Mouse (Mus musculus): ENCODE measurements around the gene Retsat. TPM values are rescaled to one million over a fixed set of nuclear protein-coding genes. Genes with fewer than 3 reads are reported as not detected.

Gene Retsat
- polyA plus RNA-seq, 1 experiment: 0.06 TPM

DNA sequence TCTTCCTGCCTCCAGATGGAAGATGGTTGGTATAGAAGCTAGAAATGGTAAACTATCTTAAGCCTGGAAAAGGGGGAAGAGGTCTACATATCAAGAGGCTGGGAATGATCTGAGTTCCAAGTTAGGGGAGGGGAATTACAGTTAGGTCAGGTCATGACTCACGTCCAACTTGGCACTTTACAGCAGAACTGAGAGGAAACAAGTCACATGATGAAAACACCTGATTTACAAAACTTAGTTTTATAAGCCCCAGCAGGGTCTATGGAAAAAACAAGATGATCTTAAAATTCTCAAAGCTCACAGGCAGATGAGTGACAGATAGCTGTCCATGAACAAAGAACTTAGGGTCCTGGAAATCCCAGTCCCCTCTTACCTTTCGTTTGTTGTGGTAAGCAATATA is 16.9 kb downstream of the Retsat start:
- Histone ChIP-seq H3K36me3 (ENCODE audit: control insufficient read depth) (peaks cover 41% of the 10 kb centered on the region), H3K27me3 (ENCODE audit: control insufficient read depth) (0 out of 2 replicates have a peak, but pooled peaks cover under 1% of the 10 kb centered on the region), H3K9me3 (ENCODE audit: control insufficient read depth, low read length) (no peaks in the 10 kb centered on the region), H3K4me3 (replicated peaks) (peak overlapping the region; percentile 85), H3K4me1 (ENCODE audit: control insufficient read depth) (peaks cover 35% of the 10 kb centered on the region)
- TF ChIP-seq GATA1 (IDR thresholded peaks at IDR 0.05; ENCODE audit: low read length) (no peak), TAL1 (IDR thresholded peaks at IDR 0.05; ENCODE audit: low read length) (no peak)

DNA sequence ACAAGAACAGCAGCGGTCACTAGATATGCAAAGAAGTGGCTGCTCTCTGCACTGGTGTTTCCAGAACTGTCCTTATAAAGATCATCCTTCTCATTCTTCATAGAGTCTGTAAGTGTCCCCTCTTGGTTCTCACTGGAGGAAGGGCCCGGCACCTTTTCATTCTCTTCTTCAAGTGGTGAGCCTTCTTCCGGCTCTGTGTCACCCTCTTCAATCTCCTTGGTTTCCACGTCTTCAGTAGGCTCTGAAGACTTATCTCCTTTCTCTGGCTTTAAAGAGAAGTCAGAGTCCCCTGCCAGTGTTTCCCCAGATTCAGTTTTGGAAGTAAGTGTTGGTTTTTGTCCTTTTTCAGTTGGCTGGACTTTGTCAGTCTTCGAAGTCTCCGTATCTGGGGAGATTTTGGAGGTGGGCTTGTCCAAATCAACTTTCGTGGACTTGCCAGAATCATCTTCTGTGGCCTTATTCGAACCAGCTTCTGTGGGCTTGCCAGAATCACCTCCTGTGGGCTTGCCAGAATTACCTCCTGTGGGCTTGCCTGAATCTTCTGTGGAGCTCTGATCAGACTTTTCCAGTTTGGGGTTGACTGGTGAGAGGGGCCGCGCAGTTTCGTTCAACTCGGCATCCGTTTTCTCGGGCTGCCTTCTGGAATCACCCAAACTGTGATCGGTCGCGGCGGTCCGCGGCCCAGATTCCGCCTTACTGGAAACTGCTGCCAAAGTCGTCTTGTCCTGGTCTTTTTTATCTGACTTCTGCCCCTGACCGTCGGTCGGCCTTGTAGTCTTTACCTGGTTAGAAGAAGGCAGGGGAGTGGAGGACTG is 17.5 kb downstream of the Retsat start:
- H3K4me1 ChIP-seq (ENCODE audit: control insufficient read depth): peaks cover 35% of the 10 kb centered on the region
- peak overlapping the region; percentile 85 for H3K4me3 ChIP-seq (replicated peaks)
- TF ChIP-seq TAL1 (IDR thresholded peaks at IDR 0.05; ENCODE audit: low read length): no peak
- TF ChIP-seq GATA1 (IDR thresholded peaks at IDR 0.05; ENCODE audit: low read length): no peak
- 0 out of 2 replicates have a peak, but pooled peaks cover 2% of the 10 kb centered on the region for H3K27me3 ChIP-seq (ENCODE audit: control insufficient read depth)
- H3K9me3 ChIP-seq (ENCODE audit: control insufficient read depth, low read length): no peaks in the 10 kb centered on the region
- peaks cover 35% of the 10 kb centered on the region for H3K36me3 ChIP-seq (ENCODE audit: control insufficient read depth)

DNA sequence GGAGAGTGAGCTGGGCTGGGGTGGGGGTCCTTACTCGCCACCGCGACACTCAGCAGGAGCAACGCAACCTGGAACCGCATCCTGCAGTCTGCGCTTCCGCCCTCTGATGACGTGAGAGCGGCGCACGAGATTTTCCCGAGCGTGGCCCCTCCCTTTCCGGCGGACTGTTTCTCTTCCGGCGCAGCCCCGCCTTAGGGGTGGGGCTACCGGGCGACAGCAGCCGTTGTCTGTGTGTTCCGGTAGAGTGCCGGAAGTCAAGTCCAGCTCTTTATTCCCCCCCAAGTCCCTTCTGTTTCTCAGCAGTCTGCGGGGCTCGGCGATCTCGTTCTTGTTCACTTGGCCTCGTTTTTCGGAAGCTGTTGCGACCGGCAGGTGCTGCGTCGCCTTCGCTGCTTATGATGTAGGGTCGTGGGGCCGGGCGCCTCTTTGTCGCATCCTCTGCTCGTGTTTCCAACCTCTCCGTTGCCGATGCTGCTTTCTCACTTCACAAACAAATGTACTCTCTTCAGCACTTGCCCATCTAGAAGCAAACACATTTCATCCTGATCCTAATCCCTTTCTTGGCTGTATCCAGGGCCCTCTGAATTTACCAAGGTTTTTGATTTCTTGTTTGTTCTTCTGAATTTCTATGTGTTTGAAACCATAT is 18.5 kb downstream of the Retsat start, which contains the start of gene Tgoln1:
Gene Tgoln1 (minus strand): TSS at position 358 of the 646 bp plus-strand sequence.
- Histone ChIP-seq H3K4me3 (replicated peaks) (peak within 1 kb of the TSS; percentile 85), H3K9me3 (ENCODE audit: control insufficient read depth, low read length) (no peaks in the 10 kb centered on the region), H3K4me1 (ENCODE audit: control insufficient read depth) (peaks cover 38% of the 10 kb centered on the region), H3K36me3 (ENCODE audit: control insufficient read depth) (peaks cover 25% of the 10 kb centered on the region), H3K27me3 (ENCODE audit: control insufficient read depth) (0 out of 2 replicates have a peak, but pooled peaks cover 2% of the 10 kb centered on the region)
- no peak for TF ChIP-seq TAL1 (IDR thresholded peaks at IDR 0.05; ENCODE audit: low read length)
- no peak for TF ChIP-seq GATA1 (IDR thresholded peaks at IDR 0.05; ENCODE audit: low read length)

DNA sequence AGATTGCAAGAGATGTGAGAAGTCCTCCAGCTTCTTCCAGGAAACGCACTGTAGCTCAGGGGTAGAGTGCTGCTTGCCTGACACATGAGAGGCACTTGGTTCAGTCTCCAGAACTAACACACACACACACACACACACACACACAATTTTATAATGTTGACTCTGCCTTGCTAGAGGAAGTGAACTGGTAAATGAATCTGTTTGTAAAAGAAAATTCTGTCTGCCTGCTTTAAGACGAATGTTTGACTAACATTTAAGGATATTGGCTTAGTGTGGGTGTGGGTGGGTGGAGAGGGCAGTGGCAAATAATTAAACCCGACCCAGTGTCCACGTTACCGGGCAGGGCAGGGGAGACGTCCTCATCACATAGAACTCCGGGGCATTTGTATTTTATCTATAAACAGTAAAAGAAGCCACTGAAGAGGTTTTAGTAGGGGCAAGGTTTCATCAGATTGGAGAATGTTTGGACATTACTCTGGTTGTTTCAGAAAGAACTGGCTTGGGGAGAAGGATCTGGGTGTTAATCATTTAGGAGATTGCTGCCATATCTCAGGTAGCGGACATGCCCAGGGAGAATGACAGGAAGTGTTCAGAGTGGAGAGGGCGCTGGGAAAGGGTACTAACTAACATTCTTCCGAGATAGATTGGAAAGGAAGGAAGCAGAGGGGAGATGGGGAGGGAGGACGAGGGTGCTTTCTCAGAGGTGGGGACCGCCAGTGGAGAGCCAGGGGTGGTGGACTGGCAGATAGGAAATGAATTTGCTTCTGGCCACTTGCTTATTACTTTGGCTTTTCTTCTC is 21.7 kb downstream of the Retsat start:
- no peak overlapping the region for H3K4me3 ChIP-seq (replicated peaks)

DNA sequence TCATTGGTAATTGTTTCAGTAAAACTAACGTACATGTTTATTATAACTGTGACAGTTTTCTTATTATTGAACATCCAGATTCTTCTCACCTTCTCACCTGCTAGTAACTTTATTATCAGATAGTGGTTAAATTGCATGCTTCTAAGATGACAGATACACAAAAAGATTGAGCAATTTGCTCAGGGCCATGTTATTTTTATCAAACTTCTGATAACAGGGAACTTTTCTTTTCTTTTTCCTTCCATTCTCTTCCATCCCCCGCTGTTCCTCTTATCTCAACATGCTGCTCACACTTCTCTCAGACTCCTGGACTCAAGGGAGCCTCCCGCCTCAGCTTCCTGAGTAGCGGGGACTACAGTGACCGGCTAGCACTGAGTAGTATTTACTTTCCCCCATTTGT is 22.6 kb downstream of the Retsat start:
- TF ChIP-seq GATA1 (IDR thresholded peaks at IDR 0.05; ENCODE audit: low read length) (no peak), TAL1 (IDR thresholded peaks at IDR 0.05; ENCODE audit: low read length) (no peak)
- Histone ChIP-seq H3K4me3 (replicated peaks) (no peak overlapping the region), H3K9me3 (ENCODE audit: control insufficient read depth, low read length) (no peaks in the 10 kb centered on the region), H3K27me3 (ENCODE audit: control insufficient read depth) (0 out of 2 replicates have a peak, but pooled peaks cover 2% of the 10 kb centered on the region), H3K4me1 (ENCODE audit: control insufficient read depth) (peaks cover 12% of the 10 kb centered on the region), H3K36me3 (ENCODE audit: control insufficient read depth) (no peaks in the 10 kb centered on the region)

More for the DNA sequence above, 21.7 kb downstream of the Retsat start:
- 0 out of 2 replicates have a peak, but pooled peaks cover 2% of the 10 kb centered on the region for H3K27me3 ChIP-seq (ENCODE audit: control insufficient read depth)
- H3K9me3 ChIP-seq (ENCODE audit: control insufficient read depth, low read length): no peaks in the 10 kb centered on the region
- TF ChIP-seq TAL1 (IDR thresholded peaks at IDR 0.05; ENCODE audit: low read length) (no peak), GATA1 (IDR thresholded peaks at IDR 0.05; ENCODE audit: low read length) (no peak)
- H3K36me3 ChIP-seq (ENCODE audit: control insufficient read depth): peaks cover 2% of the 10 kb centered on the region
- H3K4me1 ChIP-seq (ENCODE audit: control insufficient read depth): peaks cover 22% of the 10 kb centered on the region

DNA sequence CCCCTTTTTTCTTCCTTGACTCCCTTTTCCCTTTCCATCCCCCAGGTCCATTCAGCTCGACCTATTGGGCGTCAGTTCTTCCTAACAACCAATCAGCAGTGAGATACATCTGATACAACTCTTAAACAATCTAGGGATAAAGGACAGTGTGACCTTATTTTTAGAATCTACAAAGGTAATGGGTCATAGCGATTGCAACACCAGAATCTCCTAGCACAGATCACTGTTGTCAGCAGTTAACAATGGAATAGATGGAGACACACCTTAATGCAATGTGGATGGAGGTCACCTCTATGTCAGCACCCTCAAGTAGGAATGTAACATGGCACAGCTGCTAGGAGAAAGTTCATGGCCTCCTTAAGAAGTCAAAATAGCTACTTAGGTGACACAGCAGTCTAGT is 24.6 kb downstream of the Retsat start:
- H3K36me3 ChIP-seq (ENCODE audit: control insufficient read depth): peaks cover 4% of the 10 kb centered on the region; the same call in 1 of the 2 replicates
- TF ChIP-seq TAL1 (IDR thresholded peaks at IDR 0.05; ENCODE audit: low read length) (no peak), GATA1 (IDR thresholded peaks at IDR 0.05; ENCODE audit: low read length) (no peak)

DNA sequence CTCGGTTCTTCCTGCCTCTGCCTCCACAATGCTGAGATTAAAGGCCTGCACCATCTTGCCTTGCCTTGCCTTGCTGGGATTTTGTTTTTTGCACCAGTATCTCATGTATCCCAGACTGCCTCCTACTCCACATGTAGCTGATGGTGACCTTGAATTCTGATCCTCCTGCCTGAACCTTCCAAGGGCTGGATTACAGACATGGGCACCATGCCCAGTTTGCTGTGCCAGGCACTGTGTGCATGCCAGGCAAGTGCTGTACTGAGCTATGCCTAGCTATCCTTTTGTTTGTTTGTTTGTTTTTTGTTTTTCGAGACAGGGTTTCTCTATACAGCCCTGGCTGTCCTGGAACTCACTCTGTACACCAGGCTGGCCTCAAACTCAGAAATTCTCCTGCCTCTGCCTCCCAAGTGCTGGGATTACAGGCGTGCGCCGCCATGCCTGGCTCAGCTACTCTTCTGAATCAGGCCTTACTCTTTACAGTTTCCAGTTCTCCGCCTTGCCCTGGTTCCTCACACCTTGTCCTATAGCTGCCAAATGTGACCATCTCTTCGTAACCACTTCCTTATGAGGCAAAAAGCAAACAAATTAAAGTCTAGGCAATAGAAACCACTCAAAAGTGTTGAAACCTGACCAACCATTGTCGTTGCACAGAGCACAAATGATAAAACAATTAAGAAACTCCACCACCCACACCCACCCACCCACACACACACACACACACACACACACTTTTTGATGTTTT is 25.6 kb downstream of the Retsat start:
- H3K9me3 ChIP-seq (ENCODE audit: control insufficient read depth, low read length): no peaks in the 10 kb centered on the region
- no peak overlapping the region for H3K4me3 ChIP-seq (replicated peaks)
- peaks cover 4% of the 10 kb centered on the region; the same call in 1 of the 2 replicates for H3K36me3 ChIP-seq (ENCODE audit: control insufficient read depth)
- H3K4me1 ChIP-seq (ENCODE audit: control insufficient read depth): peaks cover 6% of the 10 kb centered on the region
- TF ChIP-seq GATA1 (IDR thresholded peaks at IDR 0.05; ENCODE audit: low read length) (no peak), TAL1 (IDR thresholded peaks at IDR 0.05; ENCODE audit: low read length) (no peak)
- H3K27me3 ChIP-seq (ENCODE audit: control insufficient read depth): 0 out of 2 replicates have a peak, but pooled peaks cover 2% of the 10 kb centered on the region

More for the DNA sequence above, 24.6 kb downstream of the Retsat start:
- no peaks in the 10 kb centered on the region for H3K9me3 ChIP-seq (ENCODE audit: control insufficient read depth, low read length)
- H3K4me3 ChIP-seq (replicated peaks): no peak overlapping the region
- H3K4me1 ChIP-seq (ENCODE audit: control insufficient read depth): peaks cover 4% of the 10 kb centered on the region
- 0 out of 2 replicates have a peak, but pooled peaks cover 2% of the 10 kb centered on the region for H3K27me3 ChIP-seq (ENCODE audit: control insufficient read depth)

DNA sequence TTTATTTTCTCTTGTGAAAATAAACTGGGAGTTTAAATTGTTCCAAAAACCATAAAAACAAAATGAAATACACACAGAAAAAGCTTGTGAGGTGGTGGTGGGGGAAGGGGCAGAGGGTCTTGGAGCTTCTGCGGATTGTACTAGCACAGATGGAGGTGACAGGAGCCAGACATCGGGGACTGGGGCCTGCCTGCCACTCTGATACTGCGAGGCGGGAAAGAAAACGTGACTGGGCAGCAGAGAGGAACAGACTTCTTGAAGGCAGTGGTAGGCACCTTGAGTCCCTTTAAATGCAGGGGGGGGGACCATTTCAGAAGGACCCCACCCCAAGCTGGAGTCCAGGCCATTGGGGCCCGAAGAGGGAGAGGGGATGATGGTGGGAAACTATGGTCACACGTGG is 28.1 kb downstream of the Retsat start:
- Histone ChIP-seq H3K9me3 (ENCODE audit: control insufficient read depth, low read length) (no peaks in the 10 kb centered on the region), H3K4me3 (replicated peaks) (no peak overlapping the region), H3K36me3 (ENCODE audit: control insufficient read depth) (peaks cover 4% of the 10 kb centered on the region; the same call in 1 of the 2 replicates), H3K4me1 (ENCODE audit: control insufficient read depth) (peaks cover 2% of the 10 kb centered on the region), H3K27me3 (ENCODE audit: control insufficient read depth) (no peaks in the 10 kb centered on the region)
- no peak for TF ChIP-seq GATA1 (IDR thresholded peaks at IDR 0.05; ENCODE audit: low read length)
- no peak for TF ChIP-seq TAL1 (IDR thresholded peaks at IDR 0.05; ENCODE audit: low read length)
